Mouse (Mus musculus) embryonic facial prominence, embryonic 13.5 days (tissue): ENCODE measurements at regions not wholly inside any gene's neighbourhood (a gene's known extent, or its start where the extent isn't known, plus 50 kb on each side); places are given as distances from the start of the nearest gene placed in this dataset.

Source experiments
- ATAC-seq: fragments of 200-750 bp; cut with Nextera tagmentation; 2 replicates; pipeline ENCODE4 v1.8.0; 2017; ENCODE audit warnings: low read depth; ENCODE audit not compliant: insufficient number of reproducible peaks, insufficient read depth, low FRiP score, low TSS enrichment
- H3K27ac ChIP-seq: fragments of 300-500 bp; sonication (generic); 2 replicates; pipeline ENCODE4 v1.5.1; 2015; ENCODE audit warnings: moderate library complexity, mild to moderate bottlenecking, inconsistent platforms
- H3K27me3 ChIP-seq: fragments of 300-500 bp; sonication (generic); 2 replicates; pipeline ENCODE4 v1.6.1; 2015; ENCODE audit warnings: mild to moderate bottlenecking, inconsistent platforms
- H3K36me3 ChIP-seq: fragments of 300-500 bp; sonication (generic); 2 replicates; pipeline ENCODE4 v1.6.1; 2015; ENCODE audit warnings: mild to moderate bottlenecking, inconsistent platforms
- H3K4me1 ChIP-seq: fragments of 300-500 bp; sonication (generic); 2 replicates; pipeline ENCODE4 v1.6.1; 2015; ENCODE audit warnings: inconsistent platforms
- H3K4me2 ChIP-seq: fragments of 300-500 bp; sonication (generic); 2 replicates; pipeline ENCODE4 v1.6.1; 2015; ENCODE audit warnings: moderate library complexity, mild to moderate bottlenecking, inconsistent platforms
- H3K4me3 ChIP-seq: fragments of 300-500 bp; sonication (generic); 2 replicates; pipeline ENCODE4 v1.5.1; 2015; ENCODE audit warnings: mild to moderate bottlenecking, inconsistent platforms
- H3K9ac ChIP-seq: fragments of 300-500 bp; sonication (generic); 2 replicates; pipeline ENCODE4 v1.6.1; 2015; ENCODE audit warnings: mild to moderate bottlenecking, inconsistent platforms
- H3K9me3 ChIP-seq: fragments of 300-500 bp; sonication (generic); 2 replicates; pipeline ENCODE4 v1.6.1; 2016; ENCODE audit warnings: inconsistent platforms
- WGBS: fragments of 180-500 bp; shearing (Covaris S2); methylation state at CpG from one replicate; pipeline ENCODE4 v1.1.7; 2015; ENCODE audit warnings: mixed read lengths; 5-methylcytosine and 5-hydroxymethylcytosine counted together

- no peak for ATAC-seq
- H3K4me1 ChIP-seq = no peaks in the 10 kb centered on the region
- no peak overlapping the region for H3K27ac ChIP-seq
- no peaks in the 10 kb centered on the region for H3K36me3 ChIP-seq
- no peak overlapping the region for H3K4me2 ChIP-seq
- H3K9ac ChIP-seq = no peak overlapping the region
- H3K27me3 ChIP-seq = no peaks in the 10 kb centered on the region
- H3K9me3 ChIP-seq = no peaks in the 10 kb centered on the region
- H3K4me3 ChIP-seq = no peak overlapping the region
Observed at GRCm38 (mm10) chr16:9267204-9267603, 437.3 kb downstream of the 1810013L24Rik start.

DNA sequence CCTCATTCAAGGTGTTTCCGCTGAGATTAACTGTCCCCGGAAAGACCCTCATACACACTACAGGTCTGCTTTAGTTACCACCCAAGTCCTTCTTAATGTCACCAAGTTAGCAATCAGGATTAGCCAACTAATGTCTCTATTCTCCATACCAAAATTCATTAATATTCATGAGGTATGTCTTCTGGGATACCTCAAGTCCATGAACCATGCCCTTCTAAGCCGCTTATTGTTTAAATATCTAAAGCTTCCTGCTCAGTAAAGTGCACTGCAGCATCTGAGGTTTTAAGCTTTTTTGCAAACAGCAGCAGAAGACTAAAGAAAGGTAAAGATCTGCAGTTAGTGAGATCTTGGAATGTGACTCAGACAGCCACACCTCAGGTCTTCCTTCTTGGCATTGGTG is 440.2 kb downstream of the 1810013L24Rik start:
- Histone ChIP-seq H3K9ac (no peak overlapping the region), H3K27me3 (no peaks in the 10 kb centered on the region), H3K4me2 (no peak overlapping the region), H3K4me1 (no peaks in the 10 kb centered on the region), H3K4me3 (no peak overlapping the region), H3K36me3 (no peaks in the 10 kb centered on the region), H3K9me3 (no peaks in the 10 kb centered on the region), H3K27ac (no peak overlapping the region)
- WGBS = 83% methylated on average over 3 of the region's 3 CpGs
- ATAC-seq = no peak

DNA sequence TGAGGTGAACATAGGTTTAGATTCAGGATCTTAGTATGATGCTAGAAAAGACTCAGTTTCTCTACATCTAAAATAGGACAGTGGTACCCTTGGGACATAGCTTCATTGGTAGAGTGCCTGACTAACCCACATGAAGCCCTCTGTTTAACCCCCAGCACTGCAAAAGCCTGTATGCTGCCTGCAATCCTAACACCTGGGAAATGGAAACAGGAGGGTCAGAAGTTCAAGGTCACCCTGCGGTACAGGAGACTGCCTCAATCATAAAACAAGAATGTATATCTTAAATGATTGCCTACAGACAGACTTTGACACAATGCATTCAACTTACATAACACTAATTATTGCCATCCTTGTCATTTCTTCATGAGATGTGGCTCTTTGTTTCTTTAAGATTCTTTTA is 440.8 kb downstream of the 1810013L24Rik start:
- 65% methylated on average over 1 of the region's 1 CpGs for WGBS
- Histone ChIP-seq H3K36me3 (no peaks in the 10 kb centered on the region), H3K9ac (no peak overlapping the region), H3K27me3 (no peaks in the 10 kb centered on the region), H3K27ac (no peak overlapping the region), H3K4me3 (no peak overlapping the region), H3K4me2 (no peak overlapping the region), H3K4me1 (no peaks in the 10 kb centered on the region), H3K9me3 (no peaks in the 10 kb centered on the region)
- ATAC-seq = no peak

DNA sequence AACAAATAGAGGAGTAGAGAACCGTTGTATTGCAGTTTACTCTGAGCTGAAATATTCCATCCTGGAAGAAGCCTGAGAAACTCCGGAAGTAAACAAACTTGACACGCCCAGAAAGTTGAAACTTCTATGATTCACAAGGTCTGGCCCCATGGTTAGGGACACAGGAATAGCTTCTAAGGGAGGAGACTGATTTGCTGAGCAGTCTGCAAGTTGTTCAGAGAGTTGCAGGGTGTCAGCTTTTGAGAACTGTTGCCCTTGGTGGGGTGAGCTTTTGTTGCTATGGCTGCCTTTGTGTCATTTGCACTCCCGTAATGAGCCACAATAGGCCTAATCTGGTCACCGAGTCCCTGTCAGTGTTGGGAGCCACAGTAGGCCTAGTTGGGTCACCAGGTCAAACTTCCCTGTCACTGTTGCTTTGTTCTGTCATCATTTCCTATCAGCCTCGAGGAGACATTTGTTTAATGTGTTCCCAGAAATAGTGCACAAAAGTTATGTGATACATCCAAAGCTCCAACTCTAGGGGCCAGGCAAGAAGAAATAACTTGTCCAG is 443.9 kb downstream of the 1810013L24Rik start:
- WGBS = 68% methylated on average over 6 of the region's 6 CpGs
- ATAC-seq = no peak
- Histone ChIP-seq H3K9ac (no peak overlapping the region), H3K27me3 (no peaks in the 10 kb centered on the region), H3K4me1 (no peaks in the 10 kb centered on the region), H3K9me3 (no peaks in the 10 kb centered on the region), H3K27ac (no peak overlapping the region), H3K4me3 (no peak overlapping the region), H3K36me3 (no peaks in the 10 kb centered on the region), H3K4me2 (no peak overlapping the region)

- WGBS = 64% methylated on average over 7 of the region's 7 CpGs
- Histone ChIP-seq H3K9ac (no peak overlapping the region), H3K4me3 (no peak overlapping the region), H3K4me1 (no peaks in the 10 kb centered on the region), H3K27ac (no peak overlapping the region), H3K9me3 (no peaks in the 10 kb centered on the region), H3K36me3 (no peaks in the 10 kb centered on the region), H3K27me3 (no peaks in the 10 kb centered on the region), H3K4me2 (no peak overlapping the region)
- no peak for ATAC-seq
Observed at GRCm38 (mm10) chr16:9274583-9275100, 444.7 kb downstream of the 1810013L24Rik start.

DNA sequence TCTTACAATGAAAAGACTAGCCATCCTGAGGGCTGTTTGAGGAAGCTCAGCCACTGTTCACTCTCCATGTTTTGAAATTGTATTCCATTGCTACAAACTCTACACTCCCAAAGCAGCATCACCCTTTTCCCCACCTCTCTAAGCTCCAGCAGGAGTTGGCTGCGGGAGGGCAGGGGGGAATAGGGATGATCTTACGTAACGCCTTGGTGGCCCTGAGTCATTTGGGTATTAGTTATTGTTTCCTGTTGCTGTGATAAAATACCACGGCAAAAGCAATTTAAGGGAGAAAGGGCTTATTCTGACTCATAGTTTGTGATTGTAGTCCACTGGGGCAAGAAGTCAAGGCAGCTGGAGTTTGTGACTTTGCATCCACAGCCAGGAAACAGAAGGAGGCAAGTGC is 445.5 kb downstream of the 1810013L24Rik start:
- Histone ChIP-seq H3K9me3 (no peaks in the 10 kb centered on the region), H3K4me3 (no peak overlapping the region), H3K27me3 (no peaks in the 10 kb centered on the region), H3K36me3 (no peaks in the 10 kb centered on the region), H3K27ac (no peak overlapping the region), H3K4me1 (no peaks in the 10 kb centered on the region), H3K9ac (no peak overlapping the region), H3K4me2 (no peak overlapping the region)
- 78% methylated on average over 4 of the region's 4 CpGs for WGBS
- ATAC-seq = no peak

DNA sequence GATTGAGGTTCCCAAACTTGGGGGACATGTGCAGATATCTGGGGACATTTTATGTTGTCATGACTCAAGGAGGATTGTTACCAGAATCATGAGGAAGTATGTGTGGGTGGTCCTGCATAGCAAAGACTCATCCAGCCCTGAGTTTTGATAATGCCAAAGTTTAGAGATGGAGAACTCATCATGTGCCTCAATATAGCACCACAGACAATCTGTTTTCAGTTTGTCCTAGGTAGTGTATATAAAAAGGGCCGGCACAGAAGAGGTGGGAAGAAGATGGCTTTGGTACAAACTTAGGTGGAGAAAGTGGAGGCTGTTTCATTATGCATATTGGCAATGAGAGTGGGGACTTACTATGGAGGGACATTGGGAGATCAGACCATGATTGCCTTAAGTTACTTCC is 447.2 kb downstream of the 1810013L24Rik start:
- Histone ChIP-seq H3K27me3 (no peaks in the 10 kb centered on the region), H3K9ac (no peak overlapping the region), H3K9me3 (no peaks in the 10 kb centered on the region), H3K36me3 (no peaks in the 10 kb centered on the region), H3K4me3 (no peak overlapping the region), H3K4me1 (no peaks in the 10 kb centered on the region), H3K27ac (no peak overlapping the region), H3K4me2 (no peak overlapping the region)
- 67% methylated on average over 1 of the region's 1 CpGs for WGBS
- ATAC-seq = no peak

DNA sequence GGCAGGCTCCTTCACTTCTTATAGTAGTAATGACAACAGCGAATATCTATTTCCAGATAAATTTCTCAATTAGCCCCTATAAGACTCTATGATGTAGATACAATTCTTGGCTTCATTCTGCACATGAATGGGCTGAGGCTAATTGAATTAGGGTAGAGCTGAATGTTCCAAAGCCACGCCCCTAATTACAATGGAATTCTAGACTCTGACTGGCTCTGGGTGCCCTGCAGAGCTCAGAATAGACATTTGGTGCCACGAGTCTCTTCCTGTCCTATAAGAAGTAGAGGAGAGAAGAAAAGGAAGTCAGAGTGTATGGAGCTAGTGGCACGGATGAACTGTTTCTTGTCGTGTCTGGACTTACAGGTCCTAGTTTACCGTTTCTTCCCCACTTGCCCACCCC is 449.8 kb downstream of the 1810013L24Rik start:
- no peak overlapping the region for H3K9ac ChIP-seq
- no peak overlapping the region for H3K4me2 ChIP-seq
- H3K4me1 ChIP-seq = no peaks in the 10 kb centered on the region
- 67% methylated on average over 6 of the region's 6 CpGs for WGBS
- no peak overlapping the region for H3K27ac ChIP-seq
- H3K4me3 ChIP-seq = no peak overlapping the region
- no peaks in the 10 kb centered on the region for H3K36me3 ChIP-seq
- no peaks in the 10 kb centered on the region for H3K27me3 ChIP-seq
- H3K9me3 ChIP-seq = no peaks in the 10 kb centered on the region
- no peak for ATAC-seq

DNA sequence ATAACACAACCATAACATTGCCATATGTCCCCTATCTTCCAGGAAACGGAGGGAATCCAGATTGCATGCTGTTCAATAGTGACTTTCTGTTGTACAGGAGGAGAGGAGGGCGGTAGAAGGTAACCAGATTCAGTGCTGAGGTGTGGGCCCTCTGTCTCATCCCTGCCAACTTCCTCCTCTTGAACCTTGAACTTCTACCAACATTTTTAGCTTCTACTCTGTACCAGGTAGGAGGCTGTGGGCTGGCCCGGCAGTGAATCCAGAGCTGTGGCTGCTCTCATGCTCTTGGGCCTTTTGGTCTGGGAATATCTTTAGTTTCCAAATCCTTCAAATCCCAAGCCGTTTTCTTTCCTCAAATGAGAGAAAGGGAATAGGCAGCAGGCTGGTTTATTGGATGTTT is 450.5 kb downstream of the 1810013L24Rik start:
- Histone ChIP-seq H3K4me3 (no peak overlapping the region), H3K27me3 (no peaks in the 10 kb centered on the region), H3K36me3 (no peaks in the 10 kb centered on the region), H3K4me2 (no peak overlapping the region), H3K9me3 (no peaks in the 10 kb centered on the region), H3K27ac (no peak overlapping the region), H3K9ac (no peak overlapping the region), H3K4me1 (no peaks in the 10 kb centered on the region)
- ATAC-seq = no peak
- 59% methylated on average over 4 of the region's 4 CpGs for whole genome bisulfite sequencing

DNA sequence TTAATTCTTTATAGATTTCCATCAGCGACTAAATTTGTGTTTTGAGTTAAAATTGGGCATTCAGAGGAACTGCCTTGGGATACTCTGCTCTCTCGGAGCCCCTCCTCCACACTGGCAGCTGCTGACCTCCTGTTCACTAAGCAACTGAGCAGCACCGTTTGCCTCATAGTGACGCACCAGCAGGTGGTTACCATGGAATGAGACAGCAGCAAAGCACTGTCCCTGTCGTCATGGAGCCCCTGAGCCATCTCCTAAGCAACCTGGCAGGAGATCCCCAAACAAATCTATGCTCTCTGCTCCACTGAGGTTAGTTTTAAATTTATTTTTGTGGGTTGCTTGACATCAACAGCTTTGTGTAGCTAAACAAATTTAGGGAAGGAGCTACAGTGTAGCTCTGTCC is 451.0 kb downstream of the 1810013L24Rik start:
- H3K36me3 ChIP-seq = no peaks in the 10 kb centered on the region
- H3K9me3 ChIP-seq = no peaks in the 10 kb centered on the region
- no peak overlapping the region for H3K4me2 ChIP-seq
- H3K27me3 ChIP-seq = no peaks in the 10 kb centered on the region
- no peak overlapping the region for H3K4me3 ChIP-seq
- no peak overlapping the region for H3K27ac ChIP-seq
- no peaks in the 10 kb centered on the region for H3K4me1 ChIP-seq
- ATAC-seq = no peak
- 11% methylated on average over 5 of the region's 5 CpGs for WGBS
- H3K9ac ChIP-seq = no peak overlapping the region

- Histone ChIP-seq H3K4me1 (no peaks in the 10 kb centered on the region), H3K4me2 (no peak overlapping the region), H3K4me3 (no peak overlapping the region), H3K27ac (no peak overlapping the region), H3K36me3 (no peaks in the 10 kb centered on the region), H3K27me3 (no peaks in the 10 kb centered on the region), H3K9me3 (no peaks in the 10 kb centered on the region), H3K9ac (no peak overlapping the region)
- ATAC-seq = no peak
- 56% methylated on average over 3 of the region's 3 CpGs for WGBS
Observed at GRCm38 (mm10) chr16:9284423-9284822, 454.5 kb downstream of the 1810013L24Rik start.

DNA sequence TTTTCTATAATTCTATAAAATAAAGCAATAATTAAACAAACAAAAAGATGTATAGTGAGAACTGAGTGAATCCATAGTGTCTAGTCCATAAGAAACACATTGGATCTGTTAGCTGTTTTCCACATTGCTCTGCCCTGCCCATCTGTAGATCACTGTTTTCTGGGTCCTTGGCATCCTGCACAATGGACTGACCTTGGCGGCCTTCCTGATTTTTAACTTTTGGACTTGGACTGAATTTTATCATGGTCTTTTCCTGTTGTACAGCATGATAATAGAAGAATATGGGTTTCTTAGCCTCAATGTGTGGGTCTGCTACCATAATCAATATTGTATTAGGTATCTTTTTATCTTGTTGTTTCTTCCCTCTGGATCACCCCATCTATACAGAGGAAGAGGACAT is 456.0 kb downstream of the 1810013L24Rik start:
- H3K4me2 ChIP-seq = no peak overlapping the region
- no peak overlapping the region for H3K9ac ChIP-seq
- H3K4me3 ChIP-seq = no peak overlapping the region
- H3K27ac ChIP-seq = no peak overlapping the region
- WGBS = 92% methylated on average over 1 of the region's 1 CpGs
- no peaks in the 10 kb centered on the region for H3K27me3 ChIP-seq
- no peaks in the 10 kb centered on the region for H3K9me3 ChIP-seq
- ATAC-seq = no peak
- no peaks in the 10 kb centered on the region for H3K36me3 ChIP-seq
- H3K4me1 ChIP-seq = no peaks in the 10 kb centered on the region

DNA sequence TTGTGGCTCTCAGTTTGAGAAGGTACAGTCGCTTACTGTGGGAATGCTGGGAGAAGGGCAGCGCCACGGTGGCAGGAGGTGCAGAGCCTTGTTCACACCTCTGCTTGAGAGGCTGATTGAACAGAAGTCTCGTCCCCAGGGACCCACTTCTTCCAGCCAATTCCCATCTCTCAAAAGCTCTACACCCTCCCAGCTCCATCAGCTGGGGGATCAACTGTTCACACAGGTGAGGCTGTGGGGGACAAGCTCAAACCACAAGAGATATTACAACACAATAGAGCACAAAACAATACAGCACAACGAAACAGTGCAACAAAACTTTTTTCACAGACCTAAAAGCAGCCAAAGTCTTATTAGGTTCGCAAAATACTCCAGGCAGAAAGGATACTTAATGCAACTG is 457.7 kb downstream of the 1810013L24Rik start:
- H3K27me3 ChIP-seq = no peaks in the 10 kb centered on the region
- H3K4me1 ChIP-seq = no peaks in the 10 kb centered on the region
- H3K27ac ChIP-seq = no peak overlapping the region
- no peaks in the 10 kb centered on the region for H3K9me3 ChIP-seq
- H3K9ac ChIP-seq = no peak overlapping the region
- no peaks in the 10 kb centered on the region for H3K36me3 ChIP-seq
- 78% methylated on average over 6 of the region's 6 CpGs for WGBS
- no peak for ATAC-seq
- no peak overlapping the region for H3K4me3 ChIP-seq
- H3K4me2 ChIP-seq = no peak overlapping the region
